ENCODE assay signal across 17 mouse cellular contexts in the genomic region with DNA sequence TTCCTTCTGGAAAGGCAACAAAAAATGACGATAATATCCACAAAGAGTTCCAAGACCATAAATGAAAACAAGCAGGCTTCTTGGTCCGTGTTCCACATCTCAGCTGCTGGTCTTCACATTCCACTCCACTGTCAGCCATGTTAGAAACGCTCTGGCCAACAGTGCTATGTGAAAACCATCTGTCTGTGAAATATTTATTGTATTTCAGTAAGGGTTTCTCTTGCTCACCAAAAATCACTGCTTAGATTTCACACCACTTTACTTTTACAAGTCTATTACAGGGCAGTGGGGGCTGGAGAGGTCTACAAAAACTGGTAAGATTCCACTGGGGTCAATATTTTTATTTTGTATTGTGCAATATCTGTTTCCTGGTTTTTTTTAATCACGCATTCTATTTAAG.
DNase-seq lines count a peak whose midpoint lies in the region; ATAC-seq and TF ChIP-seq lines count a peak whose summit lies in the region.
"Had no signal": no experiment of that assay in that cellular context is flagged by ENCODE, and none has a peak within 500 bp of the region (broad histone marks: within the 10 kb centered on the region; RNA-seq: fewer than 3 reads in every experiment).

No protein-coding gene starts in this region.

- no peak for ATAC-seq in intestine, embryonic 14.5 days (replicated peaks; ENCODE audit: low FRiP score, low TSS enrichment, low read depth)
- ATAC-seq in intestine, embryonic 15.5 days = no peak
- ATAC-seq in lung, embryonic 14.5 days (ENCODE audit: insufficient read depth) = peak; percentile 28; the same call in 1 of the 2 replicates
- ATAC-seq: forebrain, embryonic 15.5 days had no signal

- no peaks in the 10 kb centered on the region for H3K36me3 ChIP-seq in intestine, embryonic 14.5 days (ENCODE audit: control insufficient read depth, insufficient read depth, low read length)
- H3K36me3 ChIP-seq in intestine, embryonic 15.5 days = no peaks in the 10 kb centered on the region
- H3K36me3 ChIP-seq in lung, embryonic 14.5 days (ENCODE audit: insufficient read depth) = no peaks in the 10 kb centered on the region
- H3K36me3 ChIP-seq: embryonic facial prominence, embryonic 12.5 days; forebrain, embryonic 15.5 days had no signal

- WGBS in intestine, embryonic 14.5 days = 31% methylated on average over 4 of the region's 4 CpGs
- 33% methylated on average over 4 of the region's 4 CpGs for WGBS in intestine, embryonic 15.5 days
- 21% methylated on average over 4 of the region's 4 CpGs for WGBS in lung, embryonic 14.5 days

- H3K4me2 ChIP-seq in intestine, embryonic 14.5 days (ENCODE audit: low read length) = no peak overlapping the region
- H3K4me2 ChIP-seq in intestine, embryonic 15.5 days (replicated peaks) = no peak overlapping the region
- no peak overlapping the region for H3K4me2 ChIP-seq in lung, embryonic 14.5 days
- H3K4me2 ChIP-seq: embryonic facial prominence, embryonic 12.5 days; forebrain, embryonic 15.5 days had no signal

- H3K9ac ChIP-seq in intestine, embryonic 14.5 days (ENCODE audit: low read length) = no peak overlapping the region
- no peak overlapping the region for H3K9ac ChIP-seq in intestine, embryonic 15.5 days
- H3K9ac ChIP-seq in lung, embryonic 14.5 days = no peak overlapping the region
- H3K9ac ChIP-seq: embryonic facial prominence, embryonic 12.5 days; forebrain, embryonic 15.5 days had no signal

- no peaks in the 10 kb centered on the region for H3K9me3 ChIP-seq in intestine, embryonic 14.5 days (ENCODE audit: control insufficient read depth, low read length)
- no peaks in the 10 kb centered on the region for H3K9me3 ChIP-seq in intestine, embryonic 15.5 days
- H3K9me3 ChIP-seq in lung, embryonic 14.5 days (ENCODE audit: low read depth, low read length) = peaks cover 3% of the 10 kb centered on the region; the same call in 1 of the 2 replicates
- H3K9me3 ChIP-seq: embryonic facial prominence, embryonic 12.5 days; forebrain, embryonic 15.5 days; heart, embryonic 10.5 days had no signal

- no peak for DNase-seq in intestine, embryonic 14.5 days (ENCODE audit: low spot score)
- peak; percentile 31 for DNase-seq in kidney, postnatal 10 days
- DNase-seq in kidney, postnatal 36 days = no peak
- DNase-seq in lung, embryonic 14.5 days = peak; percentile 65
- no peak for DNase-seq in lung, postnatal 14 days
- peak; percentile 19 for DNase-seq in lung, postnatal 25 days (ENCODE audit: low spot score)
- no peak for DNase-seq in lung, adult 18-20 months
- DNase-seq: adrenal gland, postnatal 14 days; cerebellum, adult 11-12 months; cerebellum, adult 9-10 months; cerebellum, postnatal 25 days; gastrocnemius, postnatal 36 days; heart, postnatal 14 days had no signal

- H3K27ac ChIP-seq in intestine, embryonic 14.5 days (ENCODE audit: low read depth) = peak overlapping the region; percentile 16; the same call in 1 of the 2 replicates
- no peak overlapping the region for H3K27ac ChIP-seq in intestine, embryonic 15.5 days
- H3K27ac ChIP-seq in lung, embryonic 14.5 days (ENCODE audit: low read depth) = no peak overlapping the region
- H3K27ac ChIP-seq: embryonic facial prominence, embryonic 12.5 days; forebrain, embryonic 15.5 days; heart, embryonic 10.5 days had no signal

- H3K4me3 ChIP-seq in intestine, embryonic 14.5 days (ENCODE audit: low read depth, low read length) = no peak overlapping the region
- no peak overlapping the region for H3K4me3 ChIP-seq in intestine, embryonic 15.5 days (replicated peaks)
- H3K4me3 ChIP-seq in lung, embryonic 14.5 days (ENCODE audit: low read depth, low read length) = no peak overlapping the region
- H3K4me3 ChIP-seq: embryonic facial prominence, embryonic 12.5 days; forebrain, embryonic 15.5 days; heart, embryonic 10.5 days had no signal

- peaks cover 15% of the 10 kb centered on the region for H3K4me1 ChIP-seq in intestine, embryonic 14.5 days (replicated peaks; ENCODE audit: control insufficient read depth, insufficient read depth, low read length)
- peaks cover 10% of the 10 kb centered on the region; the same call in 1 of the 2 replicates for H3K4me1 ChIP-seq in intestine, embryonic 15.5 days (replicated peaks)
- peaks cover 21% of the 10 kb centered on the region; the same call in 1 of the 2 replicates for H3K4me1 ChIP-seq in lung, embryonic 14.5 days (ENCODE audit: insufficient read depth)
- H3K4me1 ChIP-seq: forebrain, embryonic 15.5 days had no signal

- H3K27me3 ChIP-seq in intestine, embryonic 14.5 days (replicated peaks; ENCODE audit: control insufficient read depth, insufficient read depth, low read length) = no peaks in the 10 kb centered on the region
- H3K27me3 ChIP-seq in intestine, embryonic 15.5 days (replicated peaks) = no peaks in the 10 kb centered on the region
- no peaks in the 10 kb centered on the region for H3K27me3 ChIP-seq in lung, embryonic 14.5 days (ENCODE audit: insufficient read depth, low read length)
- H3K27me3 ChIP-seq: embryonic facial prominence, embryonic 12.5 days; forebrain, embryonic 15.5 days had no signal

- TF ChIP-seq CTCF in lung, embryonic 14.5 days (IDR thresholded peaks at IDR 0.05; ENCODE audit: low read depth) = no peak

Comparison
In these comparisons a context has a peak if more than half of its experiments do, and no peak if none do; other contexts are left out.
1. DNase-seq: peak in kidney, postnatal 10 days (single experiment), lung, embryonic 14.5 days (single experiment) and lung, postnatal 25 days (single experiment); none in intestine, embryonic 14.5 days (single experiment), kidney, postnatal 36 days (0 of 2), lung, postnatal 14 days (single experiment) and lung, adult 18-20 months (0 of 2).